ENCODE assay signal across 24 mouse cellular contexts in genomic region chr4:56907671-56908070, GRCm38 (mm10). TPM values are rescaled to one million over a fixed set of nuclear protein-coding genes. Genes with fewer than 3 reads are reported as not detected.
DNase-seq lines count a peak whose midpoint lies in the region; ATAC-seq and TF ChIP-seq lines count a peak whose summit lies in the region.
"Had no signal": no experiment of that assay in that cellular context is flagged by ENCODE, and none has a peak within 500 bp of the region (broad histone marks: within the 10 kb centered on the region; RNA-seq: fewer than 3 reads in every experiment).

No protein-coding gene starts in this region.

- ATAC-seq in lung, postnatal 0 days: no peak
- ATAC-seq: activated CD4-positive, CD25-positive, alpha-beta regulatory T cell, adult 4 months; CD4-positive, CD25-positive, alpha-beta regulatory T cell, adult 4 months; Patski had no signal

- TF ChIP-seq POLR2A in ES-Bruce4 (IDR thresholded peaks at IDR 0.05; ENCODE audit: insufficient read depth, low read length): no peak

- 64% methylated on average over 5 of the region's 5 CpGs for WGBS in lung, postnatal 0 days

- TF ChIP-seq CTCF in ES-Bruce4 (IDR thresholded peaks at IDR 0.05; ENCODE audit: low read depth, low read length): no peak
- no peak for TF ChIP-seq CTCF in lung, postnatal 0 days (IDR thresholded peaks at IDR 0.05)

- H3K27me3 ChIP-seq in ES-Bruce4 (ENCODE audit: control insufficient read depth, insufficient read depth, low read length, poor library complexity, severe bottlenecking): no peaks in the 10 kb centered on the region
- no peaks in the 10 kb centered on the region for H3K27me3 ChIP-seq in lung, postnatal 0 days (replicated peaks; ENCODE audit: insufficient read depth, low read length)
- H3K27me3 ChIP-seq: CH12.LX, Patski had no signal

- no peaks in the 10 kb centered on the region for H3K9me3 ChIP-seq in ES-Bruce4 (replicated peaks; ENCODE audit: control insufficient read depth, insufficient read depth, low read length, poor library complexity, severe bottlenecking)
- no peaks in the 10 kb centered on the region for H3K9me3 ChIP-seq in lung, postnatal 0 days (ENCODE audit: low read length)
- H3K9me3 ChIP-seq: G1E had no signal

- peak overlapping the region; percentile 67; the same call in 1 of the 2 replicates for H3K27ac ChIP-seq in ES-Bruce4 (ENCODE audit: insufficient read depth, low read length)
- no peak overlapping the region for H3K27ac ChIP-seq in lung, postnatal 0 days (ENCODE audit: low read length)

- peak; percentile 44 for DNase-seq in heart, adult 11 months
- no peak for DNase-seq in heart, adult 8-10 months (ENCODE audit: low spot score)
- DNase-seq in fat pad, adult 2 months (ENCODE audit: extremely low read depth, low read depth, low spot score): peak; percentile 68
- peak; percentile 54 for DNase-seq in gonadal fat pad, adult 2 months (ENCODE audit: low read depth)
- DNase-seq in lung, postnatal 0 days (ENCODE audit: low spot score): no peak
- DNase-seq in adrenal gland, postnatal 36 days: no peak
- DNase-seq in adrenal gland, adult 18-20 months (ENCODE audit: low spot score in 2 of 2): no peak
- DNase-seq: adrenal gland, adult 2 months; adrenal gland, adult 8-10 months; adrenal gland, postnatal 10 days; adrenal gland, postnatal 14 days; adrenal gland, postnatal 25 days; B cell, adult 2 months; cerebellum, adult 11 months; cerebellum, adult 11-12 months; cerebellum, adult 18-20 months; cerebellum, adult 2 months; cerebellum, adult 8-10 months had no signal

- no peak overlapping the region for H3K9ac ChIP-seq in ES-Bruce4 (ENCODE audit: low read depth, poor library complexity, severe bottlenecking)
- no peak overlapping the region for H3K9ac ChIP-seq in lung, postnatal 0 days (replicated peaks; ENCODE audit: low read depth)

- H3K4me2 ChIP-seq in lung, postnatal 0 days (replicated peaks; ENCODE audit: low read depth, low read length): no peak overlapping the region

- no peak for TF ChIP-seq EP300 in ES-Bruce4 (IDR thresholded peaks at IDR 0.05; ENCODE audit: insufficient read depth, low read depth, low read length)
- no peak for TF ChIP-seq EP300 in lung, postnatal 0 days (IDR thresholded peaks at IDR 0.05)

- H3K36me3 ChIP-seq in ES-Bruce4 (ENCODE audit: control insufficient read depth, insufficient read depth, low read length, poor library complexity, severe bottlenecking): peaks cover 73% of the 10 kb centered on the region
- peaks cover 47% of the 10 kb centered on the region for H3K36me3 ChIP-seq in lung, postnatal 0 days (ENCODE audit: insufficient read depth, low read length)

- peaks cover 1% of the 10 kb centered on the region for H3K4me1 ChIP-seq in ES-Bruce4 (ENCODE audit: control insufficient read depth, insufficient read depth, low read length)
- H3K4me1 ChIP-seq in lung, postnatal 0 days (ENCODE audit: insufficient read depth, low read depth, low read length): no peaks in the 10 kb centered on the region

- no peak overlapping the region for H3K4me3 ChIP-seq in ES-Bruce4 (ENCODE audit: low read depth, low read length)
- no peak overlapping the region for H3K4me3 ChIP-seq in lung, postnatal 0 days (ENCODE audit: low read depth, low read length)

RNA-seq across cellular contexts. Expression of gene Tmem245, which starts 39.6 kb away (rescaled TPM):
- total RNA-seq in heart, adult 8-10 months (2022): 100 to 1,000 TPM in 1 of 4 experiments, 10 to 100 TPM in 3; 84.8 to 104 (median 93.0) TPM
- 60.6 and 61.9 TPM in 2 replicates for polyA plus RNA-seq in ES-Bruce4 (2011; ENCODE audit: insufficient read depth, insufficient read length, low read depth, missing spikeins)
- 18.6 and 19.8 TPM in 2 replicates for polyA plus RNA-seq in gonadal fat pad, adult 2 months (2012; rRNA removed)
- polyA plus RNA-seq in lung, postnatal 0 days (2015; fragmentation: Nextera tagmentation; extraction: Ambion mirVana): 12.6 and 16.7 TPM in 2 replicates
- 10 to 100 TPM; 48.4 to 52.9 TPM for total RNA-seq in adrenal gland, postnatal 36 days (2021)
- total RNA-seq in adrenal gland, adult 18-20 months (2021): 10 to 100 TPM; 35.7 to 46.8 TPM

RNA-seq across cellular contexts. Expression of gene Ctnnal1, which starts 42.7 kb away (rescaled TPM):
- total RNA-seq in heart, adult 8-10 months (2022): 10 to 100 TPM; 18.1 to 47.5 (median 30.1) TPM
- polyA plus RNA-seq in ES-Bruce4 (2011; ENCODE audit: insufficient read depth, insufficient read length, low read depth, missing spikeins): 95.7 and 98.7 TPM in 2 replicates
- polyA plus RNA-seq in gonadal fat pad, adult 2 months (2012; rRNA removed): 13.2 and 13.4 TPM in 2 replicates
- polyA plus RNA-seq in lung, postnatal 0 days (2015; fragmentation: Nextera tagmentation; extraction: Ambion mirVana): 15.2 and 16.1 TPM in 2 replicates
- total RNA-seq in adrenal gland, postnatal 36 days (2021): 10 to 100 TPM; 24.3 to 33.9 TPM
- total RNA-seq in adrenal gland, adult 18-20 months (2021): 10 to 100 TPM in 1 of 2 experiments, 1 to 10 TPM in 1; 9.8 to 20.7 TPM

Comparison
In these comparisons a context has a peak if more than half of its experiments do, and no peak if none do; other contexts are left out.
1. DNase-seq: peak in heart, adult 11 months (single experiment), fat pad, adult 2 months (single experiment) and gonadal fat pad, adult 2 months (single experiment); none in heart, adult 8-10 months (single experiment), lung, postnatal 0 days (single experiment), adrenal gland, postnatal 36 days (0 of 2) and adrenal gland, adult 18-20 months (0 of 2).